Mouse (Mus musculus) telencephalon, adult 2 months (tissue): ENCODE data around the gene Col4a1.

Experiments used
- DNase-seq: peaks from one replicate; pipeline ENCODE4 v3.0.0-alpha.2; 2011; ENCODE audit warnings: low read depth, low spot score

The Col4a1 gene

GRCm38 (mm10) chr8:11331561-11331960 is 18.9 kb upstream of the Col4a1 start:
- no peak for DNase-seq

DNA sequence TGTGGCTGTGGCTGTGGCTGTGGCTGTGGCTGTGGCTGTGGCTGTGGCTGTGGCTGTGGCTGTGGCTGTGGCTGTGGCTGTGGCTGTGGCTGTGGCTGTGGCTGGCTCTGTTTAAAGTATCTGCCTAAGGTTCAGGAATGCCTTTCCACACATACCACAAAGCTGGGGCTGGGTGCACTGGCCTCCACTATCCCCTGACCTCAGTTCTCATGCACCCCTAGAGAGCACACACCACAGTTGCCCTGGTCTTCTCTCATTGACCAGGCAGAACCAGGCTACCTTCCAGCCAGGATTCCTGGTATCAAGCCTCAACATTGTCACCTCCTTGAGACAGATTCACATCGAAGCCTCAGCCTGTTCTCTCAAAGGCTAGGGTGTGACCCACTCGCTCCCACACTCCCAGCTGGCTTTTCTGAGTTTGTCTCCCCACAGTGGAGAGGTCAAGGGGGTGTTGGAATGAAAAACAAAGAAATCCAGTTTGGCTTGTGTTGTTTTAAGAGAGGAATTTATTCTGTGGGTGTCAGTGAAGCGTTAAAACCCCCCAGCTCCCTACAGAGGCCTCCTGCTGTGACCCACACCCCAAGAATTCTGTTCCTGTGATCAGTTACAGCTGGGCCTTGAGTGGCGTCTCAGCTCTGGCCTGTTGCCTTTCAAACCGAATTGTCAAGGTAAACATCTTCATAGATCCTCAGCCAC is 15.2 kb upstream of the Col4a1 start:
- no peak for DNase-seq

GRCm38 (mm10) chr8:11327298-11327697 is 14.7 kb upstream of the Col4a1 start:
- DNase-seq: no peak

- no peak for DNase-seq
Observed at GRCm38 (mm10) chr8:11324801-11325395, 12.3 kb upstream of the Col4a1 start.

DNA sequence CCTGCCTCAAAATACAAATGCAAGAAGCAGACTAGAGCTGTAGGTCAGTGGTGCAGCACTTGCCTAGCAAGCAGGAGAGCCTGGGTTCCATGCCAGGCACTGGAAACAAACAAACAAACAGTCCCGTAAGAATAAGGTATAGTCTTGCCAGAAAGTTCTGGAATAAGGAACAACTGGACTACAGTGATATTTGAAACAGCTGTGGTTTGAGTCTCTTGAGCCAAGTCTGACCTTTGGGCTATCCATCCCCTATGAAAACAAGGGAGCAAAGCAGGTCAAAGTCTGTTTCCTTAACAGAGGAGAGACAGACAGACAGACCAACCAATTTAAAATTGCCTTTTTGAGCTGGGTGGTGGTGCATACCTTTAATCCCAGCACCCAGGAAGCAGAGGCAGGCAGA is 11.1 kb upstream of the Col4a1 start:
- DNase-seq: no peak

DNA sequence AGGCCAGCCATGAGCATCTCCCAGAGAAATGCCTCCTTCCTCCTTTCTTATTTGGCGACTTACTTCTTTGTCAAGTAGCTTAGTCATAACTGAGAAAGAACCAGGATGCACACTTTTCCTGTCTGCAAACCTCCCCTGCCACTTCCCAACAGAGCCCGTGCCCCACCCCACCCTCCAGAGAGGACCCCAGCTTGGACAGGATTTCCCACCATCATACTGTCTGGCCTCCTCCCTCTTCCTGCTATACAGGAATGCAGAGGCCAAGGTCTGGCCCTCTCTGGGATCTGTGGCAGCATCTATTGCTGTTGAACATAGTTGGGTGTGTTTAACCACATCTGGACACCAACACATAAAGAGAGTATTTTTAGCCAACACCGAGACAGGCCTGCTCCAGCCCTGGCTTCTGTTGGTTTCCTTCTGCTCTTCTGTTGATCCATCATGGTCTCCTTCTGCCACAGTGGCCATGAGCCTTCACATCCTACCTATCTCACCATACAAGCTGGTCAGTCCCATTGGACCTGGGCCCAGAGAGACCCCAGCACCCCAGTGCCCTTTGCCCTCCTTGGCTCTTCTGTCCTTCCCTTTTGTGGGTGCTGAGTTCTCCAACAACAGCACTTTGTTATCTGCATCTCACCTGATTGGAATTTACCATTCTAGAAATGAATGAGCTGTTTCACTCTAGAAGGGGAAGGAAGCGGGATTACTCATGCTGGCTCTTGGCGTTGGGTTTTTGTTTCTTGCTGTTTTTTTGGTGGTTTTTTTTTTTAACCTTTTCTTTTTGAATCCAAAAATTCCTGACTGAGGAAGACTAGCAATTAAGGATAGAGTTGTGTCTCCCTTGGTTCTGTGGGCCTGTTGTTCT is 10.3 kb upstream of the Col4a1 start:
- no peak for DNase-seq

DNA sequence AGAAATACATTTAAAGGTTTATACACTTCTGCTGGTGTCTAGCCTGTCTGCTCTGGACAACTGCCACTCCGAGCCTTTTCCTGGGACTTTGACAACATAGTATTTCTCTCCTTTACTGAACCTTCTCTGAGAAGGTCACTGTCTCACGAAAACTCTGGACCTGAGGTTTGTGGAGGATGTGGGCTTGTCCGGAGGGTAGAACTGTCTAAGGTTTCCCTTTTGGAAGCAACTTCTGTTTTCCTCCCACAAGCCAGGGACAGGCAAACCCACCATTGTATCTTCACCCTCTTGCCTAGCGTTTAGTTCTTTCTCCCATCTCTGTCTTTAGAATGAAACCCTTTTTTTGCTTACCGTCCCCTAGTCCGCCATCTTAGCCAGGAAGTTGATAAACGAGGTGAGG is 9.2 kb upstream of the Col4a1 start:
- DNase-seq: no peak

DNA sequence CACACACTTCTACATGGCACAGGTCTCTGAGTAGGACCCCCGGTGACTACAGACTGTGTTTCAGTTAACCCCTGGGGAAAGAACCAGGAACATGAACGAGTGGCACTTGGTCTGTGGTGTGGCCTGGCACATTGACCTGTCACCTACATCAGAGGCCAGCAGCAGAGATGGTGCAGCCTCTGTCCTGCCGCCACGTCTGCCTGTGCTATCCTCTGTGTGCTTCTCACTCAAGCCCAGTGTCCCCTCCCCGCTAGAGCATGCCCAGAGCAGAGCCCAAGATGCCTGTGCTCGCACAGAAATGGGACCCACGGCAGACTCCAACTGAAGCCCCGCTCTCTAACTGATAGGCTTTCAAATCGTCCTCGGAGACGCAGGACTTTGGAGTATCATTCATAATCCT is 6.8 kb upstream of the Col4a1 start:
- DNase-seq: no peak

GRCm38 (mm10) chr8:11316118-11316517 is 3.5 kb upstream of the Col4a1 start:
- no peak for DNase-seq

DNA sequence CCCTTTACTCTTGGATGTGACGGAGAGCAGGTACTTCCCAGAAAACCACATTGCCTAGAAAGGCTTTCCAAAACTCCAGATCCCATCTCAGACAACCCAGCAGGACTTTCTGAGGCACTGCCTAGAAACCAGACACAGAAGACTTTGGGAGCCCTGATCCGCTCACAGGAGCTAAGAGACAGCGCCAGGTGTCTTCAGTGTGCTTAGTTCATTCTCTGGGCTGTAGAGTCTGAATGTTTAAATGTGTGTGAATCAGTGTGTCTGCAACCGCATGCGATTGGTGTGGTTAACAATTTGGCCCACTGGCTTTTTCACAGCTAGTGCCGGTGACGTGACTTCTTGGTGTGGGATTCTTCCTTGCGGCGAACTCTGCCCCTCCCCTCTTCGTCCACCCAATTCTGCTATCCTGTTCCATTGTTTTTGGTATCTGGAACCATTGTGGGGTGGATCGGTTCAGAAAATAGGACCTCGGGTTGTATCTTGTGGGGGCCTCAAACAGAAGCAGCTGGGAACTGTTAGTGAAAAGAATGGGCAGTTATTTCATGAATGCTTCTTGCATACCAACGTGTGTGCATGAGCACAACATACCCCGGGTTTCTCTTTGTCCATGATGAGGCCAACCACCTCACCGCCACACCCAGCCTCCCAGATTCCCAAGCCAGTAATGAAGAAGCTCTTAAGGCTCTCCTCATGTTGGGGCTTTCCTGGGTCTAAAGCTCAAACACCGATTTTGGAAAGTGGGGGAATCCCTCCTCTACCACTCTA is 2.7 kb upstream of the Col4a1 start:
- DNase-seq: no peak

DNA sequence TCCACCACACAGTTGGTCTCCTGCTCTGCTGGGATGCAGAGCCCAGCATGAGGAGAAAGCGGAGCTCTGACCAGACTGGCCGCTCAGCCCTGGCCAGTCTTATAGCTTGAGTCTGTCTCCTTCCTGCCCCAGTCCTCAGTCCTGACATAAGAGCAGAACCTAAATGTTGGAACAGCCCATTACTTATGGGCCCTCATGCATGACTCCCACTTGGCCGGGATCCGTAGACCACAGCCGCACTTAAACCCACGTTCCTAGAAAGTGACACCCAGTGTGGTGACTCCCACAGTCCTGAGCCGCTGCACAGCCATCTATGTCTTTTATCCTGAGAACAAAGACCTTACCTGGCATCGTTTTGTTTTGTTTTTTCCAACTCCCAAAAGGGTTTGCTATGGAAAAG is 2.0 kb upstream of the Col4a1 start:
- no peak for DNase-seq

GRCm38 (mm10) chr8:11313176-11314111 is 818 bp upstream of the Col4a1 start:
- DNase-seq: peak; percentile 8

- peak; percentile 13 for DNase-seq
Observed at GRCm38 (mm10) chr8:11311681-11312348, 811 bp downstream of the Col4a1 start.

DNA sequence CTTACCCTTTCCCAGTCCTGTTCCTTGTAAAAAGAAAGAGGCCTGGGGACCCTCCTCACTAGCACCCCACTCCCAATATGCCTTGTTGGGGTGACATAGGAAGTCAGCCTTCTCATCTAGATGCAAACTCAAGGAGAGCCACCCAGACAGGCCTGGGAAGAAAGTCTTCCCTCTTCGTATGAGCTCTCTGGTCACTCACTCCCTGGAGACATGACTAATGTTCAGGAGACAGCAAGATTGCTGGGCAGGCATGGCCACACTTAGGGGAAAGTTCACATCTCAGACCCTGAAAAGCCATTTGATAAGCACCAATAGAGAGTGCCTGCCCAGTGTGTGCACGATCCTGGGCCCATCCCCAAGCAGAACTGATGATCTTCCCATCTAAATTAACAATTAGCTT is 2.6 kb downstream of the Col4a1 start:
- no peak for DNase-seq

DNA sequence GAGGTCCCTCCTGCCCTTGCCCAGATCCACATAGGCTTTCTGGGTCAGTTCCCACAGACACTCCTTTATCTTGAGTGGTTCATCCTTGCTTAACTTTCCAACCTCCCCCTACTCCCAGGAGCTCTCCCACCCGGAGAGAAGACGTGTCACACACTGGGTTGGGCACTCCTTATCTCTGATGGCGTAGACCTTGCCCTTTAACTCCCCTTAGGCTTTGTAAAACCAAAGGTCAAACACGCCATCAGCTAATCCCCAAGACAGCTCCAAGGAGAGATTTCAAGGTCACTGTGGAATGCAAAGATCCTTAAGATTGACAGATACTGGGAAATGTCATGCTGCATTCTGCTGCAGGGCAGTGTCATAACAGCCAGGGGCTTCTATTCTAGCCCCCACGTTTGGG is 3.4 kb downstream of the Col4a1 start:
- DNase-seq: no peak

- no peak for DNase-seq
Observed at GRCm38 (mm10) chr8:11308570-11308998, 4.0 kb downstream of the Col4a1 start.

DNA sequence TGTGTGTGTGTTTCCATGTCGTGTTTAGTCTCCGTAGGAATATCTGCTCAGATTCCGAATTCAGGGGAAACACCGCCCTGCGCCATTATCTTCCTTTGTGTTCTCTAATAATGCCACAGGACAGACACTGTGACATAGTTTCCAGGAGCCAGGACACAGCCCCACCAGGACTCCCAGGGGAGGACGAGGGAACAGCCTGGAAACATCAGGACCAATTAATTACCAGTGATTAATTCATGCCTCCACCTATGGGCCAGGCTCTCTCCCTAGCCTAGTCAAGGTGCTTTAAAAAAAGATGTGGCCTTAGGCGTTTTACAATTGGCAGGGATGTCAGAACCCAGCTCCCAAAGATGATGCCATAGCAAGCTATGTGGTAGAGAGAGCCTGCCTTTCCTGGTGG is 5.2 kb downstream of the Col4a1 start:
- DNase-seq: no peak

DNA sequence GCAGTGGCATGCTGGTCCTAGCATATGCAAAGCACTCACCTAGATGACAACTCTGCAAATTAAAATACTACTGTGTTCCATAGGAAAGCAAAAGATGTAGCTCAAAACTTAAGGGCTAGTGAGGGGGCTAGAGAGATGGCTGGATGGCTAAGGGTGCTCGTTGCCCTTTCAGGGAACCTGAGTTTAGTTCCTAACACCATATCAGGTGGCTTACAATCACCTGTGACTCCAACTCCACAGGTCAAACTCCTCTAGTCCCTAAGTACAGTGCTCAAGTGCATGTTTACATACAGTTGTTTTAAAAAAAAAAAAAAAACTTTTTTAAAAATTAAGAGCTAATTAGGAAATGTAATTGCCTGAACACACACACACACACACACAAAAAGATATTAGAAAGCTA is 7.1 kb downstream of the Col4a1 start:
- no peak for DNase-seq

DNA sequence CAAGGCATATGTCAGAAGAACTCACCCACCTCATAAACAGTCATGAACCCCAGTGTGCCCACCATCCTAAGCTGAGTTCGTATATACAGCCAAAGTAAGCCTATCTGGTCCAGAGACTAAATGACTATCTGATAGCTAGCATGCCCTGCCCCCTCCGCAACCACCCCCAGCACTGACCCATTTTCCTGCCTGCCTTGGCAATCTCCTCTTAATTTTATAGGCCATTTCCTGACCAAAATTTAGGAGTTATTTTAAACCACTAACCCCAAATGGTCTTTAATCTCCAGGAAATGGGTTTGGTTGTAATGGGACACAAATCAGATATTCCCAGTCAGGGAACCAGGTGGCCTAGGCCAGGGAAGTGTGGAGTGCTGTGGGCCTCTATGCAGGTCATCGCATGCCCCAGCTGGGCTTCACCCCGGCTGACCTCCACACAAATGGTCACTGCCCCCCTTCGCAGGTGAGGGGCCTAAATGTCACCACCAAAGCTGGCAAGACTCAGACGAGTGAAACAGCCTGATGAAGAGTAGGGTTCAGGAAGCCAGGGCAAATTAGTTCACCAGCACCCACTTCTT is 8.5 kb downstream of the Col4a1 start:
- no peak for DNase-seq

- DNase-seq: peak; percentile 36
Observed at GRCm38 (mm10) chr8:11300436-11300835, 12.2 kb downstream of the Col4a1 start.
